In the genomic region with DNA sequence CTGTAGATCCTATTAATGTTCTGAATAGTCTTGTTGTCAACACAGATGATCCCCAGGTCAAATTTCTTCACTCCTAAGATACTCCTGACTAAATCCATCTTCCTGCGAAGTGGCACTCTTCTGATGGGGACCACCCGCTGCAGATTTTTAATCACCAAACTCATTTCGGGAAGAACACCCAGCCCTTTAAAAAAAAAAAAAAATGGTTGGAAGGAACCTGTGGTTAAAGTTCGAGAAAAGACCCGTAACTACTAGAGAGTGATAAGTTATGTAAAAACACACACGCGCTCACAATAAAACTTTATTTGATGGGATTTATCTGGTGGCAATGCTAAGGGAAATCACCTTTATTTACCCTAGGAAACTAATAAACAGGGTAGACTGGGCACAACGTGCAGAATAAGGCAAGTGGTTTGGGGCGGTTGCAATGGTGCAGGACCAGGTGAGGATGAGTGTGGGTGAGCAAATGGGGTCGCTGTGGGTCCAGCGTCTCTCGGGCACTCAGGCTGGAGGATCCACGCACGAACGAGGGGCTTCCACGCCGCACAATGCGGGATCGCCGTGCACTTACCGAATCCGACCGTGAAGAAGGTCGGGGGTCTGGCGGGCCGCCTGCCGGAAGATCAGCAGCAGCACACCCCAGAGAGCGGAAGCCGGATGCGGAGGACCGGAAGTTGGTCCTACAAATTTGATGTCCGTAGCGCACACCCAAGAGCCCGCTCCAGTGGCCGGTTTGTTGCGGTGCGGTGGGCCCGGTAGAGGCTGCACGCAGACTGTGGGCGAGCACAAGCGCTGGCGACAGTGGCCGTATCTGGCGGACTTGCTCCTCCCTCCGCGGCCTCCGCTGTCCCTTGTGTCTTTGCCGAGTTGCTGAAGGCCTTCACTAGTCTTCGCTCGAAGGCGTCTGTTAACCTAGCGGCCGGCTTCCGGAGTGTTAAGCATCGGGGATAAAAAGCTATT, we compare ENCODE assay signal across 7 mouse cellular contexts. TPM values are rescaled to one million over a fixed set of nuclear protein-coding genes. Genes with fewer than 3 reads are reported as not detected.
DNase-seq lines count a peak whose midpoint lies in the region; ATAC-seq lines count a peak whose summit lies in the region.

Gene Mcm3ap (plus strand): TSS at position 725 of the 960 bp plus-strand sequence.
Gene Ybey (minus strand): TSS at position 912 of the 960 bp plus-strand sequence.

- H3K9me3 ChIP-seq in intestine, embryonic 16.5 days (ENCODE audit: control insufficient read depth, low read length), result no peaks in the 10 kb centered on the region
- no peaks in the 10 kb centered on the region for H3K9me3 ChIP-seq in midbrain, embryonic 11.5 days (ENCODE audit: control insufficient read depth, low read length)

- ATAC-seq in intestine, embryonic 16.5 days, result peak; percentile 98
- peak; percentile 98 for ATAC-seq in midbrain, embryonic 11.5 days (ENCODE audit: low FRiP score)

- DNase-seq in adrenal gland, adult 2 months, result peak; percentile 91
- peak; percentile 81 for DNase-seq in embryo, embryonic 11.5 days (ENCODE audit: low read depth, low spot score)
- DNase-seq in gastrocnemius, postnatal 4 days (ENCODE audit: low spot score in 2 of 2), result peak; percentile 71 to 89
- DNase-seq in left cerebral cortex, postnatal 36 days (ENCODE audit: low spot score in 2 of 2), result peak; percentile 92 to 94
- peak; percentile 99 for DNase-seq in midbrain, embryonic 11.5 days (ENCODE audit: low spot score, missing footprints)
- peak; percentile 78 for DNase-seq in skeletal muscle tissue, adult 2 months (ENCODE audit: low read depth, low spot score)

- WGBS in intestine, embryonic 16.5 days, result 1% methylated on average over 55 of the region's 55 CpGs
- WGBS in midbrain, embryonic 11.5 days, result 2% methylated on average over 55 of the region's 55 CpGs

- no peaks in the 10 kb centered on the region for H3K27me3 ChIP-seq in intestine, embryonic 16.5 days (replicated peaks; ENCODE audit: control insufficient read depth, insufficient read depth, low read length)
- H3K27me3 ChIP-seq in midbrain, embryonic 11.5 days (ENCODE audit: control insufficient read depth, insufficient read depth, low read length), result no peaks in the 10 kb centered on the region

- no peaks in the 10 kb centered on the region for H3K4me1 ChIP-seq in intestine, embryonic 16.5 days (ENCODE audit: control insufficient read depth, insufficient read depth, low read length)
- no peaks in the 10 kb centered on the region; the same call in 1 of the 2 replicates for H3K4me1 ChIP-seq in midbrain, embryonic 11.5 days (ENCODE audit: control insufficient read depth, insufficient read depth, low read length)

- H3K27ac ChIP-seq in intestine, embryonic 16.5 days (ENCODE audit: low read length), result peak within 1 kb of the TSS; percentile 84
- H3K27ac ChIP-seq in midbrain, embryonic 11.5 days (ENCODE audit: low read depth, low read length), result peak within 1 kb of the TSS; percentile 82

- peak within 1 kb of the TSS; percentile 59 for H3K4me2 ChIP-seq in intestine, embryonic 16.5 days (ENCODE audit: low read depth, low read length)
- H3K4me2 ChIP-seq in midbrain, embryonic 11.5 days, result peak within 1 kb of the TSS; percentile 60

- peak within 1 kb of the TSS; percentile 88 for H3K4me3 ChIP-seq in intestine, embryonic 16.5 days (ENCODE audit: low read length)
- H3K4me3 ChIP-seq in midbrain, embryonic 11.5 days (ENCODE audit: low read depth, low read length), result peak within 1 kb of the TSS; percentile 78

- peak within 1 kb of the TSS; percentile 93 for H3K9ac ChIP-seq in intestine, embryonic 16.5 days (ENCODE audit: low read depth, low read length)
- H3K9ac ChIP-seq in midbrain, embryonic 11.5 days (ENCODE audit: low read length), result peak within 1 kb of the TSS; percentile 93

- intact Hi-C loops in left cerebral cortex, postnatal 36 days (cut with DNase I), result loop anchor here (2.0 to 5.0 kb wide), 2 partner anchors 26 to 269 kb away; partner anchors contain the start of gene Pcnt

- peaks cover 7% of the 10 kb centered on the region; the same call in 1 of the 2 replicates for H3K36me3 ChIP-seq in intestine, embryonic 16.5 days (ENCODE audit: control insufficient read depth, insufficient read depth, low read length)
- peaks cover 7% of the 10 kb centered on the region for H3K36me3 ChIP-seq in midbrain, embryonic 11.5 days (ENCODE audit: control insufficient read depth, insufficient read depth, low read length)

RNA-seq across cellular contexts. Expression of gene Mcm3ap, which starts in this region (rescaled TPM):
- total RNA-seq in adrenal gland, adult 2 months (2021), result 10 to 100 TPM; 24.3 to 29.5 TPM
- 12.1 and 13.3 TPM in 2 replicates for polyA plus RNA-seq in adrenal gland, adult 2 months (2012; rRNA removed)
- 10 to 100 TPM; 38.0 to 42.9 TPM for total RNA-seq in gastrocnemius, postnatal 4 days (2021)
- polyA plus RNA-seq in intestine, embryonic 16.5 days (2015; fragmentation: Nextera tagmentation; extraction: Ambion mirVana), result 34.1 and 34.4 TPM in 2 replicates
- total RNA-seq in left cerebral cortex, postnatal 36 days (2021), result 10 to 100 TPM; 47.6 to 58.1 TPM
- 66.8 and 68.6 TPM in 2 replicates for polyA plus RNA-seq in midbrain, embryonic 11.5 days (2014; fragmentation: Nextera tagmentation; extraction: Ambion mirVana)

RNA-seq across cellular contexts. Expression of gene Ybey, which starts in this region (rescaled TPM):
- total RNA-seq in adrenal gland, adult 2 months (2021), result 1 to 10 TPM; 2.5 to 2.8 TPM
- 4.1 and 5.3 TPM in 2 replicates for polyA plus RNA-seq in adrenal gland, adult 2 months (2012; rRNA removed)
- total RNA-seq in gastrocnemius, postnatal 4 days (2021), result 1 to 10 TPM; 4.2 to 5.0 TPM
- polyA plus RNA-seq in intestine, embryonic 16.5 days (2015; fragmentation: Nextera tagmentation; extraction: Ambion mirVana), result 5.5 TPM in 2 replicates
- total RNA-seq in left cerebral cortex, postnatal 36 days (2021), result 1 to 10 TPM; 3.7 to 5.0 TPM
- polyA plus RNA-seq in midbrain, embryonic 11.5 days (2014; fragmentation: Nextera tagmentation; extraction: Ambion mirVana), result 5.7 and 6.1 TPM in 2 replicates

Comparison
In these comparisons a context has a peak if more than half of its experiments do, and no peak if none do; other contexts are left out.
1. Peak in every context shown above with its lines: DNase-seq, ATAC-seq, H3K4me3 ChIP-seq and H3K27ac ChIP-seq.